Mouse (Mus musculus) left cerebral cortex, adult 18-20 months (tissue): Measurements from ENCODE around the gene Gphn. TPM values are rescaled to one million over a fixed set of nuclear protein-coding genes. Genes with fewer than 3 reads are reported as not detected.
"Not testable (repeated sequence)": the region's sequence is repeated elsewhere in the genome, so short reads cannot be mapped to it uniquely, and the experiment has no call there.

Source experiments
- DNase-seq, 2 experiments: peaks; one replicate each; pipeline ENCODE4 v3.0.0; 2021 to 2022; ENCODE audit warnings: low spot score in 2 of 2, mixed read lengths in 1 of 2
- total RNA-seq, 2 experiments: library from RNA; stranded (reverse); gene quantifications; 2 replicates each; pipeline ENCODE4 v1.2.3; 2021

Gene Gphn
- total RNA-seq, 2 experiments from 2014 or later, result 55.8 to 62.0 TPM

- DNase-seq, result no peak
These were observed 101.8 kb downstream of the Gphn start for GRCm38 (mm10) chr12:78327946-78328345.

GRCm38 (mm10) chr12:78332107-78332506 lies 105.9 kb downstream of the Gphn start:
- peak; percentile 65 to 68 for DNase-seq

- no peak for DNase-seq
These were observed 130.3 kb downstream of the Gphn start for GRCm38 (mm10) chr12:78356472-78356871.

DNA sequence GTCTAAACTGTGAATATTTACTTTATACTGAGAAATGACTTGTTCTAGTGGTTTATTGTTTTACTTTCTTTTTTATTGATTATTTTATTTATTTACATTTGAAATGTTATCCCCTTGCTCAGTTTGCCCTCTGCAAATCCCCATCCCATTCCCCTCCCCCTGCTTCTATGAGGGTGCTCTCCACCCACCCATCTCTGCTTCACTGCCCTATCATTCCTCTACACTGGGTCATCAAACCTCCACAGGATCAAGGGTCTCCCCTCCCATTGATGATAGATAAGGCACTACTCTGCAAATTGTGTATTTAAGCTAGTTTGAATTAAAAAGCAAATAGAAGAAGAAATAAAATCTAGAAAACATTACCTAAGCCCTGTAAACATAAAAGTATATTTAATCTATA lies 163.1 kb downstream of the Gphn start:
- DNase-seq, result no peak

GRCm38 (mm10) chr12:78395297-78395696 lies 169.1 kb downstream of the Gphn start:
- no peak for DNase-seq

DNA sequence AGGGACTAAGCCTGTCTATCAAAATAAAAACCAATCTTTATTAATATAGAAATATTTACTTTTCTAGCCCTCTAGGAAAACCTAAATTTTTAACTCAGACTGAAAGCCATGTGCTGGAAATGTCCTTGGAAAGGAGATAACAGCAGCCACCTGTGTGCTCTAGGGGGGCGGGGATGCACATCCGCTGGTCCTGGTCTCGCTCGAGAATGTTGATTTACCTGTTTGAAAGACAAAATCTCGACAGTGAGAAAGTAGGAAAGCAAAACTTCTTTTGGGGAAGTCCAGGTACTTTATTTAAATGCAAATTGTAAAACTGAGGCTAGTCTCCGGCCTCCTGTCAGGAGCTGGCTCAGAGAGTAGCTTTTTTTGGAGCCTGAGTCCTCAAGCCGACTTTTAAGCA lies 181.3 kb downstream of the Gphn start:
- not testable (repeated sequence) for DNase-seq

- DNase-seq, result no peak
These were observed 296.0 kb downstream of the Gphn start for GRCm38 (mm10) chr12:78522176-78522575.

GRCm38 (mm10) chr12:78522804-78523394 lies 296.7 kb downstream of the Gphn start:
- DNase-seq, result no peak

GRCm38 (mm10) chr12:78537590-78537989 lies 311.4 kb downstream of the Gphn start:
- not testable (repeated sequence) for DNase-seq

GRCm38 (mm10) chr12:78550913-78551312 lies 324.7 kb downstream of the Gphn start:
- DNase-seq, result no peak

- no peak for DNase-seq
These were observed 405.6 kb downstream of the Gphn start for GRCm38 (mm10) chr12:78631816-78632215.

- DNase-seq, result no peak
These were observed 413.3 kb downstream of the Gphn start for GRCm38 (mm10) chr12:78639466-78639865.

GRCm38 (mm10) chr12:78640086-78640485 lies 413.9 kb downstream of the Gphn start:
- no peak for DNase-seq

GRCm38 (mm10) chr12:78641220-78641619 lies 415.0 kb downstream of the Gphn start:
- no peak for DNase-seq

GRCm38 (mm10) chr12:78643691-78644090 lies 417.5 kb downstream of the Gphn start:
- no peak for DNase-seq

DNA sequence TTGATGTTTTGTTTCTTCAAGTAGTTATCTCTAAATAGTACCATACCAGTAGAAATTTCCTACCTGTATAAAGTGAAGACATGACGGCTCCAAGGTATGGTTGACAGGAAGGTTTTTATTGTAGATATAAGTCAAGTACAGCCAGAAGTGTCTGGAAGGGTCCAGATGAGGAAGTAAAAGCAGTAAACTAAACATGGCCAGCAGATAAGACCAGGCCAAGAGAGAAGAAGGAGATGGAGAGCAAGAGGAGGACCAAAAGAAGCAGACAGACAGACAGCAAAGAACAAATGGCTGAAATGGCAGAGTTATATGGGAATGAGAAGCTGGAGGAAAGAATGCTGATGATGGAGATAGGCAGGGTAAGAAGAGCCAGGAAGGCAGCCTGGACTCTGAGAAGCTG lies 419.1 kb downstream of the Gphn start:
- DNase-seq, result no peak

DNA sequence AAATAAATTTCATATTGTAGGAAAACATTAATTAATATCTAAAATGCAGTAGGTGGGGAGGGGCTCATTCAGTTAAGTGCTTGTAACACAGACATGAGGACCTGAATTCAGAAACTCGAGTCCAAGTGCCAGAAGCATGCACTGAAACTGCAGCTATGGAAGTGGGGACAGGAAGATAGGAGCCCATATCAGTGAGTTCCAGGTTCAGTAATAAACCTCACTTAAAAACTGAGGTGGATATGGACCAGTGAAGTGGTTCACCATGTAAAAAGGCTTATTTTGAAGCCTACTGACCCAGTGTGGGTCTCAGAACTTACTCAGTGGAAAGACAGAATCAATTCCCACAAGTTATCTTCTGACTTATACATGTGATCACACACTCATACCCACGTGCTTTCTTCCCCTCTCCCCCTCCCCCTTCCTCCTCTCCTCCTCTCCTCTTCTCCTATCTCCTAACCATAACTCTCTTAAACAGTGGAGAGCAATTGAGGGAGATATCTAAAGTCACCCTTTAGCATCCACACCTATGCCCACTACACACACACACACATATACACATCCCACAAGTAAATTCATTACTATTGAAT lies 433.6 kb downstream of the Gphn start:
- no peak for DNase-seq

- DNase-seq, result no peak
These were observed 452.1 kb downstream of the Gphn start for GRCm38 (mm10) chr12:78678101-78678806.

DNA sequence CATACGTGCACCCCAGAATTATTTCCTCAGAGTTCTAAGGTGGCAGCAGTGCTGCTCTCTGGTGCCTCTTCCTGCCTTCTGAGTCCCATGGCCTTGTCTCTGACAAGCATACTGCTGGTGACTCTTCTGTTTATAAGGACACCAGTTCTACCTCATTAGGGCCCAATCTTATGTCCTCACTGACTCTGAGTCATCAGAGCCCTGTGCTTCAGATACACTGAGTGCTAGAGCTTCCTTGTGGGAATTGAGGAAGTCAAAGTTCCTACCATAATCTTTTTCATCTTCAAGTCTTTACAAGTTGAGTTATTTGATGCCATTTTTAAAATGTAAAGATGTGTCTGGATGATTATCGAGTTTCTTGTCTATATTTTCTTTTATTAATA lies 452.6 kb downstream of the Gphn start:
- DNase-seq, result no peak

GRCm38 (mm10) chr12:78681048-78681447 lies 454.9 kb downstream of the Gphn start:
- no peak for DNase-seq

GRCm38 (mm10) chr12:78682279-78682678 lies 456.1 kb downstream of the Gphn start:
- no peak for DNase-seq

DNA sequence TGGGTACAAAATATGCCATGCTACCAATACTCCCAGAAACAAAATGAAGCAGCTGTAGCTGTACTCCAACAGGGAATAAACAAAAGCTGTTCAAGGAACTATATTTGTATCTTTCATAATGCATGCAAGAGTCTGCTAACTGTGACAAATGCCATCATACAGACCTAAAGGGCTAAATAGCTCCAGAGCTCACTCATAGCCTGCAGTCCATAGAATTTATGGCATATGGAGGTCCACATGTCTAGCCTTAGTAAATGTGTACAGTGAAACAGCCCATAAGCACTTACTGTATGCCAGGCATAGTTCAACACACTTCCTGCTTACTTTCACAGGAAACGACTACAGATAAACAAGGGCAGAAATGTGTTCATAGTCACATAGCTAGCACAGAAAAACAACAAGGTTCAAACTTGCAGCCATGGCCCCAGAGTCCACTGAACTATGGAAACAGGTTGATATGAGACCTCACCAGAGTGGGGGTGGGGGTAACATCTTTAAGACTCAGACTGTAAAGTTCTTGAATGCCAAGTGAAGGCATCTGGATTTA lies 459.6 kb downstream of the Gphn start:
- DNase-seq, result no peak
